Mouse (Mus musculus) midbrain, embryonic 14.5 days (tissue): ENCODE data around the gene Olfr601. TPM values are rescaled to one million over a fixed set of nuclear protein-coding genes. Genes with fewer than 3 reads are reported as not detected.

Experiments
- polyA plus RNA-seq: library from polyadenylated mRNA; unstranded; fragments of >200 nt; fragmentation: Nextera tagmentation; extraction: Ambion mirVana; gene quantifications from 2 replicates; pipeline ENCODE4 v1.2.1, GENCODE M21; 2014

The Olfr601 gene
- polyA plus RNA-seq, 1 experiment from 2014 or later: not detected

Other genes with a start within 250 kb of the Olfr601 start
- gene Olfr586, start 237.0 kb downstream of the Olfr601 start, polyA plus RNA-seq: not detected in 2 replicates
- gene Olfr588-ps1, start 221.8 kb downstream of the Olfr601 start, polyA plus RNA-seq: not detected in 2 replicates
- gene Olfr589, start 206.3 kb downstream of the Olfr601 start, polyA plus RNA-seq: not detected in 2 replicates
- not detected in 2 replicates for gene Olfr591, start 184.3 kb downstream of the Olfr601 start, polyA plus RNA-seq
- not detected in 2 replicates for gene Olfr592, start 177.9 kb downstream of the Olfr601 start, polyA plus RNA-seq
- not detected in 2 replicates for gene Olfr593, start 150.8 kb downstream of the Olfr601 start, polyA plus RNA-seq
- not detected in 2 replicates for gene Olfr594, start 145.7 kb downstream of the Olfr601 start, polyA plus RNA-seq
- gene Usp17ld, start 110.2 kb downstream of the Olfr601 start, polyA plus RNA-seq: not detected in 2 replicates
- not detected in 2 replicates for gene Olfr596, start 57.0 kb downstream of the Olfr601 start, polyA plus RNA-seq
- gene Olfr597, start 46.3 kb downstream of the Olfr601 start, polyA plus RNA-seq: not detected in 2 replicates
- gene Olfr598, start 39.1 kb downstream of the Olfr601 start, polyA plus RNA-seq: not detected in 2 replicates
- gene Olfr599, start 26.7 kb downstream of the Olfr601 start, polyA plus RNA-seq: not detected in 2 replicates
- not detected in 2 replicates for gene Olfr600, start 13.0 kb downstream of the Olfr601 start, polyA plus RNA-seq
- gene Olfr603, start 23.5 kb upstream of the Olfr601 start, polyA plus RNA-seq: not detected in 2 replicates
- gene Usp17lc, start 52.4 kb upstream of the Olfr601 start, polyA plus RNA-seq: not detected in 2 replicates
- not detected in 2 replicates for gene Olfr605, start 82.8 kb upstream of the Olfr601 start, polyA plus RNA-seq
- not detected in 2 replicates for gene Olfr606, start 86.4 kb upstream of the Olfr601 start, polyA plus RNA-seq
- not detected in 2 replicates for gene Olfr607, start 101.5 kb upstream of the Olfr601 start, polyA plus RNA-seq
- not detected in 2 replicates for gene Olfr608, start 107.2 kb upstream of the Olfr601 start, polyA plus RNA-seq
- gene Olfr609, start 135.4 kb upstream of the Olfr601 start, polyA plus RNA-seq: not detected in 2 replicates
- gene Olfr610, start 149.5 kb upstream of the Olfr601 start, polyA plus RNA-seq: not detected in 2 replicates
- not detected in 2 replicates for gene Olfr611, start 158.2 kb upstream of the Olfr601 start, polyA plus RNA-seq
- gene Olfr612, start 180.1 kb upstream of the Olfr601 start, polyA plus RNA-seq: not detected in 2 replicates
- gene Olfr613, start 185.4 kb upstream of the Olfr601 start, polyA plus RNA-seq: not detected in 2 replicates
- gene Olfr615, start 193.4 kb upstream of the Olfr601 start, polyA plus RNA-seq: not detected in 2 replicates
- not detected in 2 replicates for gene Olfr616, start 206.5 kb upstream of the Olfr601 start, polyA plus RNA-seq
- gene Olfr617, start 210.4 kb upstream of the Olfr601 start, polyA plus RNA-seq: not detected in 2 replicates
- gene Olfr618, start 227.4 kb upstream of the Olfr601 start, polyA plus RNA-seq: 0.08 and 0.23 TPM in 2 replicates
- not detected in 2 replicates for gene Olfr619, start 237.9 kb upstream of the Olfr601 start, polyA plus RNA-seq
- not detected in 2 replicates for gene Olfr620, start 249.9 kb upstream of the Olfr601 start, polyA plus RNA-seq